Mouse (Mus musculus): ENCODE results near the gene Rfng. TPM values are rescaled to one million over a fixed set of nuclear protein-coding genes. Genes with fewer than 3 reads are reported as not detected.

The Rfng gene
- polyA plus RNA-seq, 1 experiment from 2014 or later = 27.8 TPM

DNA sequence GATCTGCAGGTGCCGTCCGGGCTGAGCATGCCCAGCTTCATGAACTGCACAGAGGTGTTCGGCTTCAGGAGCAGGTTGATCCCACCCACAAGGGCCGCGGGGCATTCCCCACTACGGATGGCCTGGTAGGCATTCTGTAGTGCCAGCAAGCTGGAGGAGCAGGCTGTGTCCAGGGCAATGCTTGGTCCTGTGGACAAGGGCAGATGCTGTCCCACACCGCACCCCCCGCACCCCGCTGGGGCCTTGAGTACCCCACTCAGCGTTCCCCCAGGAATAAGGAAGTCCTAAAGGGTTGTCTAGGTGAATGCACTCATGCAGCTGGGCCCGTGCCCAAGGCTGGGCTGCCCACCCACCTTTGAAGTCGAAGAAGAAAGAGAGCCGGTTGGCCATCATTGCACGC, 36.5 kb upstream of the Rfng start:
- no peak overlapping the region for H3K27ac ChIP-seq (ENCODE audit: low read length)
- ATAC-seq (ENCODE audit: insufficient number of reproducible peaks, insufficient read depth, low FRiP score, low read depth) = no peak
- no peaks in the 10 kb centered on the region for H3K27me3 ChIP-seq (ENCODE audit: control insufficient read depth, insufficient read depth, low read length)
- H3K36me3 ChIP-seq (ENCODE audit: control insufficient read depth, insufficient read depth, low read length) = peaks cover 69% of the 10 kb centered on the region
- H3K4me3 ChIP-seq (ENCODE audit: low read depth, low read length) = no peak overlapping the region
- H3K4me2 ChIP-seq (replicated peaks; ENCODE audit: low read depth, low read length) = no peak overlapping the region
- no peaks in the 10 kb centered on the region for H3K9me3 ChIP-seq (ENCODE audit: control insufficient read depth, low read depth, low read length)
- WGBS = 94% methylated on average over 14 of the region's 14 CpGs
- H3K9ac ChIP-seq (replicated peaks; ENCODE audit: low read depth, low read length) = no peak overlapping the region
- peaks cover 26% of the 10 kb centered on the region for H3K4me1 ChIP-seq (ENCODE audit: control insufficient read depth, insufficient read depth, low read length)

DNA sequence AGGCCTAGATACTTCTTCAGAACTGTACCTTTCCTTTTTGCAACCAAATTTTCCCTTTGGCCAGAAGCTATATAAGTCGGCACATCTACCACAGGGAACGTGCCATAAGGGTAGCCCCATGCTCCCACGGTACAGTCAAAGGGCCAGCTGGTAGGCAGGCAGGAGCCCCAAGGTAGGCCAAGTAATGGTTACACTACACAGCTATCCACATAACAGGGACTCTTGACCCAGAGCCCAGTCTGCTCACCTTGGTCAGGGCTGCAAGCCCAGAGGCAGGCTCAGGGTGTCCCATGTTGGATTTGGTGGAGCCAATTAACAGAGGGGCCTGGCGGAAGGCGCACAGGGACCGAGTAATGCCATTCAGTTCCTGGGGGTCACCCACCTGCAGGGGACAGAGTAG, 35.5 kb upstream of the Rfng start:
- H3K4me1 ChIP-seq (ENCODE audit: control insufficient read depth, insufficient read depth, low read length) = peaks cover 18% of the 10 kb centered on the region
- peaks cover 79% of the 10 kb centered on the region for H3K36me3 ChIP-seq (ENCODE audit: control insufficient read depth, insufficient read depth, low read length)
- H3K9me3 ChIP-seq (ENCODE audit: control insufficient read depth, low read depth, low read length) = no peaks in the 10 kb centered on the region
- ATAC-seq (ENCODE audit: insufficient number of reproducible peaks, insufficient read depth, low FRiP score, low read depth) = no peak
- H3K4me2 ChIP-seq (replicated peaks; ENCODE audit: low read depth, low read length) = no peak overlapping the region
- no peak overlapping the region for H3K27ac ChIP-seq (ENCODE audit: low read length)
- no peak overlapping the region for H3K9ac ChIP-seq (replicated peaks; ENCODE audit: low read depth, low read length)
- 92% methylated on average over 6 of the region's 6 CpGs for WGBS
- H3K4me3 ChIP-seq (ENCODE audit: low read depth, low read length) = no peak overlapping the region
- no peaks in the 10 kb centered on the region for H3K27me3 ChIP-seq (ENCODE audit: control insufficient read depth, insufficient read depth, low read length)

GRCm38 (mm10) chr11:120818251-120818650, 34.2 kb upstream of the Rfng start:
- H3K4me1 ChIP-seq (ENCODE audit: control insufficient read depth, insufficient read depth, low read length) = peaks cover 18% of the 10 kb centered on the region
- H3K27ac ChIP-seq (ENCODE audit: low read length) = no peak overlapping the region
- ATAC-seq (ENCODE audit: insufficient number of reproducible peaks, insufficient read depth, low FRiP score, low read depth) = no peak
- H3K9me3 ChIP-seq (ENCODE audit: control insufficient read depth, low read depth, low read length) = no peaks in the 10 kb centered on the region
- H3K4me2 ChIP-seq (replicated peaks; ENCODE audit: low read depth, low read length) = no peak overlapping the region
- H3K4me3 ChIP-seq (ENCODE audit: low read depth, low read length) = no peak overlapping the region
- H3K27me3 ChIP-seq (ENCODE audit: control insufficient read depth, insufficient read depth, low read length) = no peaks in the 10 kb centered on the region
- peaks cover 92% of the 10 kb centered on the region for H3K36me3 ChIP-seq (ENCODE audit: control insufficient read depth, insufficient read depth, low read length)
- H3K9ac ChIP-seq (replicated peaks; ENCODE audit: low read depth, low read length) = no peak overlapping the region
- 97% methylated on average over 13 of the region's 13 CpGs for WGBS

GRCm38 (mm10) chr11:120817358-120817757, 33.4 kb upstream of the Rfng start:
- Histone ChIP-seq H3K4me3 (ENCODE audit: low read depth, low read length) (no peak overlapping the region), H3K27me3 (ENCODE audit: control insufficient read depth, insufficient read depth, low read length) (no peaks in the 10 kb centered on the region), H3K9ac (replicated peaks; ENCODE audit: low read depth, low read length) (no peak overlapping the region), H3K9me3 (ENCODE audit: control insufficient read depth, low read depth, low read length) (no peaks in the 10 kb centered on the region), H3K27ac (ENCODE audit: low read length) (no peak overlapping the region), H3K4me1 (ENCODE audit: control insufficient read depth, insufficient read depth, low read length) (peaks cover 12% of the 10 kb centered on the region), H3K36me3 (ENCODE audit: control insufficient read depth, insufficient read depth, low read length) (peaks cover 100% of the 10 kb centered on the region), H3K4me2 (replicated peaks; ENCODE audit: low read depth, low read length) (no peak overlapping the region)
- WGBS = 81% methylated on average over 6 of the region's 6 CpGs
- no peak for ATAC-seq (ENCODE audit: insufficient number of reproducible peaks, insufficient read depth, low FRiP score, low read depth)

DNA sequence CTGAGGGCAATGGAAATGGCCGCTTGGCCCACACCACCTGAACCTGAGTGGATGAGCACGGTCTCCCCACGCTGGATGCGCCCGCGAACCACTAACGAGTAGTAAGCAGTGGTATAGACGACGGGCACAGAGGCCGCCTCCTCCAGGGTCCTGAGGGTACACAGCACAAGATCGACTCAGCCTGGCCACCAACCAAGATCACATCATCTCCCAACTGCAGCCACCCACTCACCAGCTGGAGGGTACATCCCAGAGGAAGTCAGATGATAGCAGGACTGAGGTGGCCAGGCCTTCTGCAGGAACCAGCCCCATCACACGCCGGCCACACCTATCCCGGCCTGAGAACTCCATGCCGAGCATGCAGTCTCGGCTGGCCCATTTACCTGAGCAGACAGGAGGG, 28.1 kb upstream of the Rfng start:
- Histone ChIP-seq H3K4me1 (ENCODE audit: control insufficient read depth, insufficient read depth, low read length) (no peaks in the 10 kb centered on the region), H3K36me3 (ENCODE audit: control insufficient read depth, insufficient read depth, low read length) (peaks cover 99% of the 10 kb centered on the region), H3K9me3 (ENCODE audit: control insufficient read depth, low read depth, low read length) (no peaks in the 10 kb centered on the region), H3K9ac (replicated peaks; ENCODE audit: low read depth, low read length) (no peak overlapping the region), H3K4me2 (replicated peaks; ENCODE audit: low read depth, low read length) (no peak overlapping the region), H3K4me3 (ENCODE audit: low read depth, low read length) (no peak overlapping the region), H3K27me3 (ENCODE audit: control insufficient read depth, insufficient read depth, low read length) (no peaks in the 10 kb centered on the region), H3K27ac (ENCODE audit: low read length) (no peak overlapping the region)
- WGBS = 94% methylated on average over 16 of the region's 16 CpGs
- no peak for ATAC-seq (ENCODE audit: insufficient number of reproducible peaks, insufficient read depth, low FRiP score, low read depth)

- H3K4me3 ChIP-seq (ENCODE audit: low read depth, low read length) = no peak overlapping the region
- no peak overlapping the region for H3K27ac ChIP-seq (ENCODE audit: low read length)
- 91% methylated on average over 12 of the region's 12 CpGs for WGBS
- H3K27me3 ChIP-seq (ENCODE audit: control insufficient read depth, insufficient read depth, low read length) = no peaks in the 10 kb centered on the region
- H3K4me1 ChIP-seq (ENCODE audit: control insufficient read depth, insufficient read depth, low read length) = no peaks in the 10 kb centered on the region
- H3K4me2 ChIP-seq (replicated peaks; ENCODE audit: low read depth, low read length) = no peak overlapping the region
- peaks cover 77% of the 10 kb centered on the region for H3K36me3 ChIP-seq (ENCODE audit: control insufficient read depth, insufficient read depth, low read length)
- H3K9ac ChIP-seq (replicated peaks; ENCODE audit: low read depth, low read length) = no peak overlapping the region
- H3K9me3 ChIP-seq (ENCODE audit: control insufficient read depth, low read depth, low read length) = no peaks in the 10 kb centered on the region
- ATAC-seq (ENCODE audit: insufficient number of reproducible peaks, insufficient read depth, low FRiP score, low read depth) = no peak
Observed at GRCm38 (mm10) chr11:120808010-120808409, 24.0 kb upstream of the Rfng start.

DNA sequence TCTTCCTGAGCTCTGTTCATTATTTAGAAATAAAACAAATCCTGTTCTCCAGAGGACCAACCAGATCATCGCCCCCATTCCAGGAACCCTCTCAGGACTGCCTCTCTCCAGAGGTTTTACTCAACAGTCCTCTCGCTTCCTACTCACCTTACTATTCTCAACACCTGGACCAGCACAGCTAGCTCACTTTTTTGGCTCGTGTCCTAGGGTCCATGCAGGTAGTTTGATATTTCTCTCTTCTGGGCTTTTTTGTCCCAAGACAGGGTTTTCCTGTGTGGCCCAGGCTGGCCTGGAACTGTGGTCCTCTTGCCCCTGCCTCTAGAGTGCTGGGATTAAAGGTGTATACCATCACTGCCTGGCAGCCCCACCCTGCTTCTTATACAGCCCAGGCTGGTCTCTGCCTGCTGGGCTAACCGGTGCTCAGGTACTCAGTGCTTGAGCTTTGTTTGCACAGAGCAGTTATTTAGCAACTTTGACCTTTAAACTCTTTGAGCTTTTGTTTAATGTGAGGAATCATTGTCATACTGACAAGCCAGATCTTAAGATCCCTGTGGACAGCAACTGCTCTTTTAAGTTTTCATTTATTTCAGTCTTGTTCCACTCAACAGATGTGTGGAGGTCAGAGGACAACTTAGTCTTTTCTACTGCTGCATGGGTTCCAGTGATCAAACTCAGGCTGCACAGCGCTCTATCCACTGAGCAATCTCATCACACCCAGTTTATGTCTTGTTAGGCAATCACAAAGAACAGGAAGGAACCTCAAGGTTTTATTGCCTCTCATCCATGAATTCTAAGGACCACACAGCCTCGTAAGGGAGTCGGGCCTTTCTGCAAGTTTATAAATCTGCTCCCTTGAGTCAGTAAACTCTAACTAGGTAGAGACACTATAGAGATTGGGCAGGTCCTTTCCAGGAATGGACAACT, 21.6 kb upstream of the Rfng start:
- Histone ChIP-seq H3K9ac (replicated peaks; ENCODE audit: low read depth, low read length) (no peak overlapping the region), H3K4me1 (ENCODE audit: control insufficient read depth, insufficient read depth, low read length) (no peaks in the 10 kb centered on the region), H3K4me2 (replicated peaks; ENCODE audit: low read depth, low read length) (no peak overlapping the region), H3K36me3 (ENCODE audit: control insufficient read depth, insufficient read depth, low read length) (peaks cover 54% of the 10 kb centered on the region), H3K27ac (ENCODE audit: low read length) (no peak overlapping the region), H3K9me3 (ENCODE audit: control insufficient read depth, low read depth, low read length) (no peaks in the 10 kb centered on the region), H3K27me3 (ENCODE audit: control insufficient read depth, insufficient read depth, low read length) (no peaks in the 10 kb centered on the region), H3K4me3 (ENCODE audit: low read depth, low read length) (no peak overlapping the region)
- 87% methylated on average over 7 of the region's 7 CpGs for WGBS
- no peak; the same call in 1 of the 2 replicates for ATAC-seq (ENCODE audit: insufficient number of reproducible peaks, insufficient read depth, low FRiP score, low read depth)

DNA sequence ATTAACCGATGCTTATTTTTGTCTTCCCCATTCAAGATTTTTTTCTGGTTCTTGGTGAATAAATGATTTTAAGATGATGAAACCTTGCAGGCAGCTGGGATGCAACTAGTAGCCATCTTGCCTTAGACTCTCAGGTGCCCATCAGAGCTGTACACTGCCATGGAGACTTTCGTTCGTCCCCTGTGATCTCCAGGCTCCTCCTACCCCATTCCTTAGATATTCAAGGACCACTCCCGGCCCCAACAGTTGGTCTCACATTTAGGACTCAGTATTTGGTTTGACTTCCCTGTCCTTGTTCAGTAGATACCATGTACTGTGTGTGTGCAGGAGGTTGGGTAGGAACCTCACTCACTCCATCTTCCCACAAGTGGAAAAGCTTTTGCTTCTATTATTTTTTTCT, 20.8 kb upstream of the Rfng start:
- H3K4me1 ChIP-seq (ENCODE audit: control insufficient read depth, insufficient read depth, low read length) = 0 out of 2 replicates have a peak, but pooled peaks cover 6% of the 10 kb centered on the region
- WGBS = 68% methylated on average over 4 of the region's 4 CpGs
- H3K27me3 ChIP-seq (ENCODE audit: control insufficient read depth, insufficient read depth, low read length) = no peaks in the 10 kb centered on the region
- no peaks in the 10 kb centered on the region for H3K9me3 ChIP-seq (ENCODE audit: control insufficient read depth, low read depth, low read length)
- H3K27ac ChIP-seq (ENCODE audit: low read length) = no peak overlapping the region
- peaks cover 46% of the 10 kb centered on the region for H3K36me3 ChIP-seq (ENCODE audit: control insufficient read depth, insufficient read depth, low read length)
- H3K9ac ChIP-seq (replicated peaks; ENCODE audit: low read depth, low read length) = no peak overlapping the region
- ATAC-seq (ENCODE audit: insufficient number of reproducible peaks, insufficient read depth, low FRiP score, low read depth) = no peak
- no peak overlapping the region for H3K4me2 ChIP-seq (replicated peaks; ENCODE audit: low read depth, low read length)
- H3K4me3 ChIP-seq (ENCODE audit: low read depth, low read length) = no peak overlapping the region

Data from stomach, embryonic 14.5 days (tissue).